Mouse (Mus musculus) G1E (cell line): ENCODE measurements around the gene Grin2c. TPM values are rescaled to one million over a fixed set of nuclear protein-coding genes. Genes with fewer than 3 reads are reported as not detected.

ENCODE experiments used
- ATAC-seq: 2 replicates; pipeline ENCODE4 v1.8.0; 2016; ENCODE audit warnings: mild to moderate bottlenecking; ENCODE audit not compliant: insufficient number of reproducible peaks, poor library complexity, low FRiP score, severe bottlenecking; ENCODE audit errors: extremely low read depth
- DNase-seq: peaks from one replicate; pipeline ENCODE4 v3.0.0; 2012; ENCODE audit warnings: low spot score
- H3K27me3 ChIP-seq: 2 replicates; pipeline ENCODE4 v1.6.1; 2012; ENCODE audit warnings: mild to moderate bottlenecking, low read length, inconsistent platforms; ENCODE audit not compliant: insufficient read depth
- H3K36me3 ChIP-seq: replicated peaks from 2 replicates; pipeline ENCODE3; 2012; ENCODE audit warnings: mild to moderate bottlenecking, inconsistent platforms
- H3K4me1 ChIP-seq: 2 replicates; pipeline ENCODE4 v1.6.1; 2012; ENCODE audit warnings: low read depth, low read length, inconsistent platforms, mixed read lengths; ENCODE audit not compliant: insufficient read depth
- H3K4me3 ChIP-seq: 2 replicates; pipeline ENCODE4 v1.5.1; 2012; ENCODE audit warnings: low read depth, mild to moderate bottlenecking, inconsistent platforms, low read length, moderate library complexity, mixed read lengths
- H3K9me3 ChIP-seq: replicated peaks from 2 replicates; pipeline ENCODE4 v1.6.1; 2012; ENCODE audit warnings: inconsistent platforms
- CTCF ChIP-seq: IDR thresholded peaks from 2 replicates; pipeline ENCODE4 v1.5.1; 2012; ENCODE audit warnings: low read depth, low read length, inconsistent platforms, mixed read lengths
- GATA1 ChIP-seq: IDR thresholded peaks from 2 replicates; pipeline ENCODE4 v1.6.1; 2012; ENCODE audit warnings: borderline replicate concordance, low read length, inconsistent platforms, mixed read lengths
- GATA2 ChIP-seq: IDR thresholded peaks from 2 replicates; pipeline ENCODE4 v1.6.1; 2012; ENCODE audit warnings: low read depth, low read length, inconsistent platforms, borderline replicate concordance
- POLR2AphosphoS5 ChIP-seq: IDR thresholded peaks from 2 replicates; pipeline ENCODE4 v1.6.1; 2012; ENCODE audit warnings: low read depth, low read length, inconsistent platforms; ENCODE audit not compliant: insufficient replicate concordance
- TAL1 ChIP-seq: conservative IDR thresholded peaks from 2 replicates; pipeline ENCODE4 v1.6.1; 2012; ENCODE audit warnings: low read depth, low read length, inconsistent platforms, mixed read lengths
- polyA plus RNA-seq: library from polyadenylated mRNA; stranded (reverse); fragments of >175 nt; gene quantifications from 2 replicates; pipeline ENCODE4 v1.2.3, GENCODE M21; 2012
- total RNA-seq, 2 experiments: library from RNA; stranded (forward) in 1 of 2; stranded (reverse) in 1 of 2; fragments of 200-1000 nt in 1 of 2; fragments of >200 nt in 1 of 2; fragmentation: Nextera tagmentation in 1 of 2; gene quantifications; 2 replicates each; pipeline ENCODE4 v1.2.3; 2014 to 2017

Grin2c gene
- total and polyA plus RNA-seq, 3 experiments, result 0.53 TPM; not detected in 2

GRCm38 (mm10) chr11:115242746-115243145 lies 24.3 kb downstream of the Grin2c start:
- Histone ChIP-seq H3K4me1 (peaks cover 17% of the 10 kb centered on the region), H3K4me3 (no peak overlapping the region), H3K27me3 (no peaks in the 10 kb centered on the region), H3K36me3 (peaks cover 92% of the 10 kb centered on the region), H3K9me3 (no peaks in the 10 kb centered on the region)
- no peak for TF ChIP-seq POLR2AphosphoS5
- TF ChIP-seq CTCF, result no peak
- TF ChIP-seq TAL1, result no peak
- no peak for TF ChIP-seq GATA1
- TF ChIP-seq GATA2, result no peak
- no peak for ATAC-seq
- no peak for DNase-seq

- Histone ChIP-seq H3K9me3 (no peaks in the 10 kb centered on the region), H3K36me3 (peaks cover 100% of the 10 kb centered on the region), H3K4me1 (peaks cover 6% of the 10 kb centered on the region), H3K4me3 (no peak overlapping the region), H3K27me3 (no peaks in the 10 kb centered on the region)
- no peak for ATAC-seq
- TF ChIP-seq POLR2AphosphoS5, result no peak
- TF ChIP-seq TAL1, result no peak
- TF ChIP-seq CTCF, result no peak
- no peak for TF ChIP-seq GATA1
- TF ChIP-seq GATA2, result no peak
- DNase-seq, result no peak
Measured at GRCm38 (mm10) chr11:115241402-115241801, 25.6 kb downstream of the Grin2c start.

DNA sequence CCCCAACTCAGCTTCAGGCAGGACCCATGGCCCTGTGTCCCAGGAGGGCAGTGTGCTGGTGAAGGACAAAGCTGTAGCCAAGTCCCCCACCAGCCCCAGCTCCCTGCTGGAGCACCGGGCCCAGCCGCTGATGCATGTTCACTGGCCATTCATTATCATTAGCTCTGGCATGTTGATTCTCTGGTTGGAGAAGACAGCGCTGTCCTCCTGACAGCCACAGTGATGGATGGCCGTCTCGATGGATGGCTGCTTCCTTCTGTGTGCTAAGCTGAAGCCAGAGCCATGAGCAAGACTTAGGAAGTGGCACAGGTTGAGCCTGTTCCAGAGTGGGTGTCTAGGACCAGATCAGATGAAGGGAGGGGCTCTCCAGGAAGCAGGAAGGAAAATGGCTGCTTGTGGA lies 30.5 kb downstream of the Grin2c start:
- H3K27me3 ChIP-seq, result no peaks in the 10 kb centered on the region
- ATAC-seq (no peak), DNase-seq (no peak)
- no peaks in the 10 kb centered on the region for H3K9me3 ChIP-seq
- TF ChIP-seq CTCF (no peak), TAL1 (no peak), GATA2 (no peak)
- peaks cover 3% of the 10 kb centered on the region; the same call in 1 of the 2 replicates for H3K4me1 ChIP-seq
- peaks cover 98% of the 10 kb centered on the region for H3K36me3 ChIP-seq
- no peak overlapping the region for H3K4me3 ChIP-seq

DNA sequence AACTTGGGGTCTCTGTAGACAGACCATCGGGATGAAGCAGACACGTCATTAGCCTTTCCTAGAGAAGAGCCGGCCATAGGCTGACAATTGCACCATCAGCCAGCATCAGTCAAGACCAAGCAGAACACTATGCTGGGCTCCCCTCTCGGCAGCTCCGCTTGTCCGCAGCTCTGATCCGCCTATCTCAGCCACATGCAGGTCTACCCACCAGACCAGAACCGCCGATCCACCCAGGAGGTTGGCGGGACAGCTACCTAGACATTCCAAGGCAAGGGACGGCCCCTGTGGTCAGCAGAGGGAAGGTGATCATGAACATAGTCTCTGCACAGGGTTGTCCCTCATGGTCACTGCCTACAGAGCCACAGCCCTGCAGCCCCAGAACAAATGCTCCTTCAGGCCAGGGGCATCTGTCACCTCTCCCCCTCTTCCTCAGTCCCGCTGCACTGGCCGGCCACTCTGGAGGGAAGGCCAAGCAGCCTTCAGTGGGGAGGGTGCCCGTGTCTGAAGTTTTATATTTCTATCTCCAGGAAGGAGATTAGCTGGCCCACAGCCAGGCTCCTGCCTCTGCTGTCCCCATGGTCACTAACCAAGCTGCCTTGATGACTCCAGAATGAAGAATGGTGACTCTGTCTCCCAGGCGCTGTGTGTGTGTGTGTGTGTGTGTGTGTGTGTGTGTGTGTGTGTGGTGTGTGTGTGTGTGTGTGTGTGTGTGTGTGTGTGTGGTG lies 32.6 kb downstream of the Grin2c start:
- Histone ChIP-seq H3K4me3 (no peak overlapping the region), H3K27me3 (no peaks in the 10 kb centered on the region), H3K9me3 (no peaks in the 10 kb centered on the region), H3K36me3 (peaks cover 96% of the 10 kb centered on the region), H3K4me1 (peaks cover 3% of the 10 kb centered on the region; the same call in 1 of the 2 replicates)
- no peak for ATAC-seq
- DNase-seq, result no peak
- TF ChIP-seq GATA2, result no peak
- no peak for TF ChIP-seq CTCF
- no peak for TF ChIP-seq TAL1
- TF ChIP-seq POLR2AphosphoS5, result no peak
- no peak for TF ChIP-seq GATA1

DNA sequence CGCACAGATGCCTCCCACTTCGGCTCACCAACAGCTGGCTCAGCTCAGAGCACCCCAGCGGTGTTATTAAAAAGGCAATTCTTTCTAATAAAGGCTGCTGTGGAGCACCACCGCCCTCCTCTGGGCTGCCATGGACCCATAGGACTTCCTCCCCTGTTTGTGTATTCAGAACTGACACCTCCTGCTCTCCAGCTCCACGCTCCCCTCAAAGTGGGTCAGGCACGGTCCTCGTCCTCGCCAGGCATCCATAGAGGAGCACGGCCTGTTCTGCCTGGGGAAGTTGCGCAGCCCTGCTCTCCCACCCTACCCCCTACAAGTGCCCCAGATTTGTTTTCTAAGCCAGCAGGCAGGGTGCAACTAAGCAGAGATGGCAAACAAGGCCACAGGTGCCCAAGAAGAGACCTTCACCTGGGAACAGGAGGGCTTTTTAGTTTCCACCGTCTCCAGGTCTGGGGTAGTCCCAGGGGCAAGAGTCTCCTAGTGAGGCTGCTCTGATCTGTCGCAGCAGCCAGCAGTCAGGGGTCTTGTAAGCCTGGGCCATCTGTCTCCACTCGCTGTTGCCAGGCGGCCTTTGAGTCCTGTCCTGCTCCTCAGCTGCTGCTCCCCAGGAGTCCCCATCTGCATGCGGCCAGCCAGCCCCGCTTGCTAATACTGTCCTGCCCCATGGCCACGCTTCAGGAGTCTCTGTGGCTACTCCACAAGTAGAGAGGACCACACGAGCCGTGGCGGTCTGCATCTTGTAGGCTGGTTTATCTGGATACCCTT lies 33.3 kb downstream of the Grin2c start:
- Histone ChIP-seq H3K36me3 (peaks cover 96% of the 10 kb centered on the region), H3K4me3 (no peak overlapping the region), H3K9me3 (no peaks in the 10 kb centered on the region), H3K4me1 (peaks cover 3% of the 10 kb centered on the region; the same call in 1 of the 2 replicates), H3K27me3 (no peaks in the 10 kb centered on the region)
- DNase-seq (no peak), ATAC-seq (no peak)
- TF ChIP-seq TAL1 (no peak), GATA1 (no peak), CTCF (no peak), GATA2 (no peak), POLR2AphosphoS5 (no peak)

GRCm38 (mm10) chr11:115232889-115233288 lies 34.2 kb downstream of the Grin2c start:
- no peaks in the 10 kb centered on the region for H3K9me3 ChIP-seq
- no peak for ATAC-seq
- no peak for TF ChIP-seq CTCF
- no peak for TF ChIP-seq GATA1
- TF ChIP-seq POLR2AphosphoS5, result no peak
- TF ChIP-seq GATA2, result no peak
- H3K27me3 ChIP-seq, result no peaks in the 10 kb centered on the region
- H3K4me1 ChIP-seq, result peaks cover 3% of the 10 kb centered on the region; the same call in 1 of the 2 replicates
- peaks cover 96% of the 10 kb centered on the region for H3K36me3 ChIP-seq
- no peak for DNase-seq
- no peak overlapping the region for H3K4me3 ChIP-seq

DNA sequence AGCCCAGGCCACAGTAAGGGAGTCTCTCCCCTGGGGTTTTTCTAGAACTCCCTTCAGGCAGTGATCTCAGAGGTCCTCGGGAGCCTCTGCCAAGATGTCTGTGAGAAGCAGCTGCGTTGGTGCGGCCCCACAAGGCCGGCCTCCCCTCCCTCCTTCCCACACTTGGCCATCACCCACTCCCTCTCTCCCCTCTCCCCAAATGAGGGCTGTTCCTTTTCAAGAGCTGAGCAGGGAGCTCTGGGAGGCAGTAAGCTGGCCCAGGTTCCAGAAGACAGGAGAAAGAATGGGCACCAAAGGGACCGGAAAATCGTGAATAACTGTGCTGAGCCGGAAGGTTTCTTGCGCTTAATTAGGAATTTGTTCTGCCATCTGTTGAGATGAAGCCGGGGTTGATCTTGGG lies 35.1 kb downstream of the Grin2c start:
- no peak for TF ChIP-seq POLR2AphosphoS5
- no peak for TF ChIP-seq GATA2
- no peak for TF ChIP-seq TAL1
- Histone ChIP-seq H3K27me3 (no peaks in the 10 kb centered on the region), H3K4me1 (peaks cover 6% of the 10 kb centered on the region; the same call in 1 of the 2 replicates), H3K36me3 (peaks cover 96% of the 10 kb centered on the region), H3K4me3 (no peak overlapping the region), H3K9me3 (no peaks in the 10 kb centered on the region)
- DNase-seq (no peak), ATAC-seq (no peak)
